Mouse (Mus musculus): Measurements from ENCODE around the gene Nlk.

GRCm38 (mm10) chr11:78609657-78610056 lies 87.5 kb downstream of the Nlk start:
- TF ChIP-seq EP300 (IDR thresholded peaks at IDR 0.05; ENCODE audit: low read depth) (no peak), CTCF (IDR thresholded peaks at IDR 0.05; ENCODE audit: low read depth) (no peak)

Measured in heart, postnatal 0 days (tissue).